Mouse (Mus musculus) bone marrow, adult 2 months (tissue): Measurements from ENCODE around the gene Wrap53.

Experiments
- CTCF ChIP-seq: fragments of 200-500 bp; IDR thresholded peaks from 2 replicates; pipeline ENCODE4 v1.5.1; 2011; ENCODE audit warnings: low read length, control low read depth; ENCODE audit not compliant: control insufficient read depth, insufficient read depth
- POLR2A ChIP-seq: fragments of 200-500 bp; IDR thresholded peaks from 2 replicates; pipeline ENCODE4 v1.6.1; 2011; ENCODE audit warnings: low read depth, mild to moderate bottlenecking, control low read depth, low read length, borderline replicate concordance; ENCODE audit not compliant: control insufficient read depth

- TF ChIP-seq CTCF (no peak), POLR2A (no peak)
These were observed 43.0 kb upstream of the Wrap53 start for GRCm38 (mm10) chr11:69623006-69623405.
